27 mouse cellular contexts compared by ENCODE assay signal in the genomic region with DNA sequence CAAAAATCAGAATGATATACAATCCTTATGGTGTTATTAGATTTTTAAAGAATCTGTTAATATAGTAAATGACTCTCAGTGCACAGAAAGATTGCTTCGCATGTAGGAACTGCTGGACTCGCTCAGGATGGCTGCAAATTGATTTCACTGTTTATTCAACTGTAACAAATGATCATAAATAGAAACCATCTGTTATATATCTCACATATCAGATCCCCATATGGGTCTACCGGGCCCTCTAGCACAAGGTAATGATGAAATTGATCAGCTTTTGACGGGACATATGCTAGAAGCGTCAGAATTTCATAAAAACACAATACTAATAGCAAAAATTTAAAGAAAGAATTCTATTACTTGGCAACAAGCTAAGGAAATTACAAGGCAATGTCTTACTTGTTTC.
"Had no signal": no experiment of that assay in that cellular context is flagged by ENCODE, and none has a peak within 500 bp of the region (broad histone marks: within the 10 kb centered on the region; RNA-seq: fewer than 3 reads in every experiment).

No protein-coding gene starts in this region.

- H3K4me1 ChIP-seq: heart, embryonic 13.5 days; heart, embryonic 15.5 days; hindbrain, embryonic 13.5 days; hindbrain, embryonic 15.5 days; kidney, embryonic 15.5 days; limb, embryonic 15.5 days; liver, embryonic 12.5 days had no signal

- H3K9ac ChIP-seq: heart, embryonic 13.5 days; heart, embryonic 15.5 days; hindbrain, embryonic 13.5 days; hindbrain, embryonic 15.5 days; kidney, embryonic 15.5 days; limb, embryonic 13.5 days; limb, embryonic 15.5 days; liver, embryonic 12.5 days; liver, embryonic 14.5 days had no signal

- DNase-seq: gastrocnemius, postnatal 14 days; gastrocnemius, postnatal 36 days; heart, adult 11 months; heart, adult 2 months; heart, postnatal 14 days; heart, postnatal 36 days; kidney, adult 11 months; kidney, adult 2 months; kidney, adult 9 months; kidney, postnatal 14 days; kidney, postnatal 36 days; layer of hippocampus, adult 9-11 months; layer of hippocampus, postnatal 36 days; left cerebral cortex, postnatal 4 days had no signal

- H3K27ac ChIP-seq: heart, adult 2 months; heart, embryonic 13.5 days; heart, embryonic 15.5 days; hindbrain, embryonic 13.5 days; hindbrain, embryonic 15.5 days; hindbrain, postnatal 0 days; kidney, embryonic 15.5 days; kidney, postnatal 0 days; limb, embryonic 13.5 days; limb, embryonic 15.5 days; liver, embryonic 12.5 days; liver, embryonic 14.5 days had no signal

- H3K36me3 ChIP-seq: heart, embryonic 13.5 days; heart, embryonic 15.5 days; hindbrain, embryonic 13.5 days; hindbrain, embryonic 15.5 days; kidney, embryonic 15.5 days; limb, embryonic 13.5 days; limb, embryonic 15.5 days; liver, embryonic 12.5 days had no signal

- H3K9me3 ChIP-seq: heart, embryonic 13.5 days; heart, embryonic 15.5 days; hindbrain, embryonic 13.5 days; hindbrain, embryonic 15.5 days; kidney, embryonic 15.5 days; limb, embryonic 13.5 days; limb, embryonic 15.5 days; liver, embryonic 12.5 days had no signal

- ATAC-seq: hindbrain, postnatal 0 days; intestine, embryonic 16.5 days; liver, embryonic 12.5 days had no signal

- H3K4me2 ChIP-seq: heart, embryonic 11.5 days; heart, embryonic 13.5 days; heart, embryonic 15.5 days; hindbrain, embryonic 13.5 days; hindbrain, embryonic 15.5 days; kidney, embryonic 15.5 days; limb, embryonic 13.5 days; limb, embryonic 15.5 days; liver, embryonic 12.5 days had no signal

- H3K4me3 ChIP-seq: heart, adult 2 months; heart, embryonic 13.5 days; heart, embryonic 15.5 days; hindbrain, embryonic 13.5 days; hindbrain, embryonic 15.5 days; kidney, embryonic 15.5 days; limb, embryonic 13.5 days; limb, embryonic 15.5 days; liver, embryonic 12.5 days had no signal

- H3K27me3 ChIP-seq: heart, embryonic 13.5 days; heart, embryonic 15.5 days; hindbrain, embryonic 13.5 days; hindbrain, embryonic 15.5 days; kidney, embryonic 15.5 days; limb, embryonic 13.5 days; limb, embryonic 15.5 days; liver, embryonic 12.5 days had no signal
